Mouse (Mus musculus) megakaryocyte-erythroid progenitor cell, adult 5 weeks (primary cell): ENCODE measurements around the gene Eif3l. TPM values are rescaled to one million over a fixed set of nuclear protein-coding genes. Genes with fewer than 3 reads are reported as not detected.

Experiments used
- polyA plus RNA-seq: library from polyadenylated mRNA; stranded (reverse); fragments of >175 nt; gene quantifications from 2 replicates; pipeline ENCODE4 v1.2.3, GENCODE M21; 2012

Gene Eif3l
- 26.5 TPM in 2 replicates for polyA plus RNA-seq

GRCm38 (mm10) chr15:79074913-79075532, at the start of gene Eif3l:
Gene Eif3l, plus strand, starts transcription at chr15:79075179.

GRCm38 (mm10) chr15:79028237-79028738, 46.7 kb upstream of the Eif3l start, which contains the start of gene H1f0:
Gene H1f0, plus strand, starts transcription at chr15:79028450.

GRCm38 (mm10) chr15:79041585-79041984, 33.4 kb upstream of the Eif3l start, which contains the start of gene Galr3:
Gene Galr3, plus strand, starts transcription at chr15:79041885.

GRCm38 (mm10) chr15:79062376-79063159, 12.4 kb upstream of the Eif3l start, which contains the start of gene Ankrd54:
Gene Ankrd54, minus strand, starts transcription at chr15:79062893.

GRCm38 (mm10) chr15:79108421-79109320, 33.7 kb downstream of the Eif3l start, which contains the start of gene Micall1:
Gene Micall1, plus strand, starts transcription at chr15:79108898.

GRCm38 (mm10) chr15:79140866-79141565, 66.0 kb downstream of the Eif3l start, which contains the start of the genes Polr2f and 1700088E04Rik:
Gene Polr2f, plus strand, starts transcription at chr15:79141009.
Gene 1700088E04Rik, minus strand, starts transcription at chr15:79141253.

Other genes with a start within 250 kb of the Eif3l start
- gene Cdc42ep1, start 232.6 kb upstream of the Eif3l start, polyA plus RNA-seq, result 0.15 and 0.17 TPM in 2 replicates
- 0.30 TPM in 1 of 2 replicates, not detected in the other for gene Lgals2, start 219.7 kb upstream of the Eif3l start, polyA plus RNA-seq
- gene Gga1, start 198.0 kb upstream of the Eif3l start, polyA plus RNA-seq, result 219 and 234 TPM in 2 replicates
- gene Gm49510, start 175.5 kb upstream of the Eif3l start, polyA plus RNA-seq, result 5.5 and 6.5 TPM in 2 replicates
- 748 and 820 TPM in 2 replicates for gene Sh3bp1, start 175.4 kb upstream of the Eif3l start, polyA plus RNA-seq
- 16.3 and 17.7 TPM in 2 replicates for gene Pdxp, start 161.3 kb upstream of the Eif3l start, polyA plus RNA-seq
- 593 and 813 TPM in 2 replicates for gene Lgals1, start 148.5 kb upstream of the Eif3l start, polyA plus RNA-seq
- 19.1 and 19.8 TPM in 2 replicates for gene Nol12, start 140.2 kb upstream of the Eif3l start, polyA plus RNA-seq
- gene Triobp, start 127.5 kb upstream of the Eif3l start, polyA plus RNA-seq, result 103 and 106 TPM in 2 replicates
- gene H1f0, start 46.7 kb upstream of the Eif3l start, polyA plus RNA-seq, result 73.7 and 99.6 TPM in 2 replicates
- 3.5 and 4.6 TPM in 2 replicates for gene Galr3, start 33.3 kb upstream of the Eif3l start, polyA plus RNA-seq
- gene Ankrd54, start 12.3 kb upstream of the Eif3l start, polyA plus RNA-seq, result 50.6 and 52.5 TPM in 2 replicates
- gene Micall1, start 33.7 kb downstream of the Eif3l start, polyA plus RNA-seq, result 31.7 and 33.5 TPM in 2 replicates
- 229 and 258 TPM in 2 replicates for gene Polr2f, start 65.8 kb downstream of the Eif3l start, polyA plus RNA-seq
- 0.46 and 0.53 TPM in 2 replicates for gene 1700088E04Rik, start 66.1 kb downstream of the Eif3l start, polyA plus RNA-seq
- gene Sox10, start 90.1 kb downstream of the Eif3l start, polyA plus RNA-seq, result 0.08 TPM in 1 of 2 replicates, not detected in the other
- 16.8 and 19.5 TPM in 2 replicates for gene Pick1, start 154.0 kb downstream of the Eif3l start, polyA plus RNA-seq
- 0.03 and 0.22 TPM in 2 replicates for gene Gm49486, start 154.2 kb downstream of the Eif3l start, polyA plus RNA-seq
- not detected in 2 replicates for gene Slc16a8, start 179.6 kb downstream of the Eif3l start, polyA plus RNA-seq
- gene Baiap2l2, start 210.4 kb downstream of the Eif3l start, polyA plus RNA-seq, result 1.5 TPM in 2 replicates